Mouse (Mus musculus) cerebral cortex, adult 2 months (tissue): ENCODE results near the gene Sipa1l3.

Experiments used
- WGBS: fragments of 180-500 bp; shearing (Covaris S2); methylation state at CpG from one replicate; pipeline ENCODE4 v1.1.7; 2018; 5-methylcytosine and 5-hydroxymethylcytosine counted together

Sipa1l3 gene

GRCm38 (mm10) chr7:29383255-29383654 is 135.2 kb downstream of the Sipa1l3 start:
- 39% methylated on average over 10 of the region's 10 CpGs for WGBS

- 84% methylated on average over 7 of the region's 7 CpGs for WGBS
Observed at GRCm38 (mm10) chr7:29381466-29382040, 136.9 kb downstream of the Sipa1l3 start.

- WGBS: 64% methylated on average over 6 of the region's 6 CpGs
Observed at GRCm38 (mm10) chr7:29374054-29374453, 144.4 kb downstream of the Sipa1l3 start.

- WGBS: 97% methylated on average over 5 of the region's 5 CpGs
Observed at GRCm38 (mm10) chr7:29372123-29372522, 146.3 kb downstream of the Sipa1l3 start.

- whole genome bisulfite sequencing: 59% methylated on average over 6 of the region's 6 CpGs
Observed at GRCm38 (mm10) chr7:29370031-29370430, 148.4 kb downstream of the Sipa1l3 start.

- 35% methylated on average over 5 of the region's 5 CpGs for WGBS
Observed at GRCm38 (mm10) chr7:29368004-29368320, 150.5 kb downstream of the Sipa1l3 start.

GRCm38 (mm10) chr7:29367166-29368003 is 151.1 kb downstream of the Sipa1l3 start:
- WGBS: 55% methylated on average over 13 of the region's 13 CpGs

GRCm38 (mm10) chr7:29364052-29364451 is 154.4 kb downstream of the Sipa1l3 start:
- 19% methylated on average over 4 of the region's 4 CpGs for WGBS

GRCm38 (mm10) chr7:29361497-29361896 is 156.9 kb downstream of the Sipa1l3 start:
- WGBS: 64% methylated on average over 13 of the region's 13 CpGs

- WGBS: 90% methylated on average over 8 of the region's 8 CpGs
Observed at GRCm38 (mm10) chr7:29355406-29355805, 163.0 kb downstream of the Sipa1l3 start.

GRCm38 (mm10) chr7:29354161-29354560 is 164.3 kb downstream of the Sipa1l3 start:
- WGBS: 61% methylated on average over 8 of the region's 8 CpGs

- WGBS: 71% methylated on average over 8 of the region's 8 CpGs
Observed at GRCm38 (mm10) chr7:29352246-29352645, 166.2 kb downstream of the Sipa1l3 start.

- WGBS: 89% methylated on average over 10 of the region's 10 CpGs
Observed at GRCm38 (mm10) chr7:29350489-29350888, 168.0 kb downstream of the Sipa1l3 start.

- WGBS: 40% methylated on average over 3 of the region's 3 CpGs
Observed at GRCm38 (mm10) chr7:29346212-29346611, 172.2 kb downstream of the Sipa1l3 start.

GRCm38 (mm10) chr7:29345534-29345933 is 172.9 kb downstream of the Sipa1l3 start:
- whole genome bisulfite sequencing: 56% methylated on average over 4 of the region's 4 CpGs

- 83% methylated on average over 7 of the region's 7 CpGs for WGBS
Observed at GRCm38 (mm10) chr7:29343746-29344145, 174.7 kb downstream of the Sipa1l3 start.

- WGBS: 41% methylated on average over 8 of the region's 8 CpGs
Observed at GRCm38 (mm10) chr7:29342489-29343092, 175.8 kb downstream of the Sipa1l3 start.

- 53% methylated on average over 12 of the region's 12 CpGs for WGBS
Observed at GRCm38 (mm10) chr7:29341722-29342121, 176.7 kb downstream of the Sipa1l3 start.

GRCm38 (mm10) chr7:29340838-29341237 is 177.6 kb downstream of the Sipa1l3 start:
- 87% methylated on average over 8 of the region's 8 CpGs for WGBS

GRCm38 (mm10) chr7:29340247-29340646 is 178.2 kb downstream of the Sipa1l3 start:
- WGBS: 92% methylated on average over 9 of the region's 9 CpGs

GRCm38 (mm10) chr7:29338984-29339679 is 179.3 kb downstream of the Sipa1l3 start:
- WGBS: 68% methylated on average over 14 of the region's 14 CpGs

- WGBS: 83% methylated on average over 9 of the region's 9 CpGs
Observed at GRCm38 (mm10) chr7:29338351-29338919, 180.0 kb downstream of the Sipa1l3 start.
